Mouse (Mus musculus) retina, postnatal 7 days (tissue): ENCODE data around the gene BC055324.
A peak's percentile ranks its signal among the peaks of the same experiment; 100 is the strongest.

Experiments used
- DNase-seq: peaks from one replicate; pipeline ENCODE4 v3.0.0-alpha.2; 2012; ENCODE audit warnings: low read depth, low spot score

Gene BC055324

DNA sequence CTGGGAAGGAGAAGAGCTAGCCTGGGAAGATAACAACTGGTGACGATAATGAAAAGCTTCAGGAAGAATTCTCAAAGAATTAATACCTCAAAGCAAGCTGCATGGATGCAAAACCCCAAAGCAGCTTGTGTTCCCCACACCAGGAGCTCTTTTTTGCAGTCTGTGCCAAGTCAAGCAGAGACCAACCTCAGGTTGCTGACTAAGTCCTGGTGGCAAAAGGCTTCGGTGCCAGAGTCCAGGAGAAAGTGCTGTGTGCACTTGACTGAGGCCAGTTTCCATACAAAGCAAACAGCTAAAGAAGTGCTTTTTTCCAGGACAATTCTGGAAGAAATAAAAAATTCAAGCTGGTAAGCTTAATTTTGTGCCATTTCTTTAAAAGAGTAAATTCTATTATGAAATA, 41.2 kb downstream of the BC055324 start:
- no peak for DNase-seq

DNA sequence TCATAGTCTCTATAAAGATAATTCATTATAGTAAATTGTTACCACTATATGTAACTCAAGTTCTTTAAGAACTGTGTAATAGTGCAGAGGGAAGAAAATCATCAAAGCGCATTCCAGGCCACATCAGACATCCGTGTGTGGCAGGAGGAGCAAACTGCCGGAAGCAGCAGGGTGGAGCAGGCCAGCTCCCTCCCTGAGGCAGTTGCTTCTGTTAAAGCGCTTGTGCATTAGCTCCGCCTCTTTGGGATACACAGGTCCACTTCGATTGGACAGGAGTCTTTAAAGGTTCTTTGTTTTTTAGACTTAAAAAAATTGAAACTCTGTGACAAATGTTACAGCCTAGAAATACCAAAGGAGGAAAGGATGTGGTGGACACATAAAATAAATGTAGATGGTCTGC, 52.5 kb downstream of the BC055324 start:
- DNase-seq = no peak

DNA sequence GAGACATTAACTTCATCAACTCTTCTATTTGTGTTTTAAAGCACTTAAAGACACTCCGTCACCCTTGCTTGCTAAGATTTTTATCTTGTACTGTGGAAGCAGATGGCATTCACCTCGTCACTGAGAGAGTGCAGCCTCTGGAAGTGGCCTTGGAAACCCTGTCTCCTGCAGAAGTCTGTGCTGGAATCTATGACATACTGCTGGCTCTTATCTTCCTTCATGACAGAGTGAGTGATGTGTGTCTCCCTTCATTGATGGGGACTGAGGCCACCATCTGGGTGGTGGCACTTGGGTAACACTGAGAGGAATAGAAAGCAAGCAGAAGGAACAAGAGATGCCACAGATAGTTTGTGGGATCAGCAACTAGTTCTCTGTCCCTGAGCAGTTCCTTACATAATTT, 60.0 kb downstream of the BC055324 start:
- DNase-seq = no peak

DNA sequence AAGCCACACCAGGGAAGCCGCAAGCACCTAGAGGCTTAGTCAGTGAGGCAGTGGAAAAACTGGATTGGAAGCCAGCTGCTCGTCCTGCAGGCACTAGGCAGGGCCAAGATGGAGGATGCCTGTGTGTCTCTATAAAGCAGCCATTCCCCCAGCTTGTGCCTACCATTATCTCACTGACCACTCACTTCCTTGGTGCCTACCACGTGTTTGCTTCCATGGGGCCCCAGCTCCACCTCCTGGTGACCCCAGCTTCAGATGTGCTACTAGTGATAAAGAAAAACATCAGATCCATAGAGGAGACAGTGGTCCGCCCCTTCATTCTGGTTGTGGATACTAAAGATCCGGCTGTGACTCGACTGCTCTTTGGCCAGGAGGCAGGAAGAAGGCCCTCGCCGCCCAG, 62.8 kb downstream of the BC055324 start:
- no peak for DNase-seq

DNA sequence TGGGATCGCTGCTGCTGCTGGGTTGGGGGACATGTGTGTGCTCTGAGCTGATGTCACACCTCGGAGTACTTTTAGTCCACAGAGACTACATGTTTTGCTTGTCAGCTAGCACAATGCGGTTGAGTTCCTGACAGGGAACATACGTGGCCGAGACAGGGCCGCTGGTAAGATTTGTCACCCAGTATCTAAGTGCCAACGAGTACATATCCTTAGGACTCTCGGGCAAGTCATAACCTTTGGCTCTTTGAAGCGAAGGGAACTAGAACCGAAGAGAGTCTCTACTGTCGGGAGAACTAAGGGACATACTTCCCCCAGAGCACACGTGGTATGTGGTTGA, 64.2 kb downstream of the BC055324 start:
- no peak for DNase-seq

DNA sequence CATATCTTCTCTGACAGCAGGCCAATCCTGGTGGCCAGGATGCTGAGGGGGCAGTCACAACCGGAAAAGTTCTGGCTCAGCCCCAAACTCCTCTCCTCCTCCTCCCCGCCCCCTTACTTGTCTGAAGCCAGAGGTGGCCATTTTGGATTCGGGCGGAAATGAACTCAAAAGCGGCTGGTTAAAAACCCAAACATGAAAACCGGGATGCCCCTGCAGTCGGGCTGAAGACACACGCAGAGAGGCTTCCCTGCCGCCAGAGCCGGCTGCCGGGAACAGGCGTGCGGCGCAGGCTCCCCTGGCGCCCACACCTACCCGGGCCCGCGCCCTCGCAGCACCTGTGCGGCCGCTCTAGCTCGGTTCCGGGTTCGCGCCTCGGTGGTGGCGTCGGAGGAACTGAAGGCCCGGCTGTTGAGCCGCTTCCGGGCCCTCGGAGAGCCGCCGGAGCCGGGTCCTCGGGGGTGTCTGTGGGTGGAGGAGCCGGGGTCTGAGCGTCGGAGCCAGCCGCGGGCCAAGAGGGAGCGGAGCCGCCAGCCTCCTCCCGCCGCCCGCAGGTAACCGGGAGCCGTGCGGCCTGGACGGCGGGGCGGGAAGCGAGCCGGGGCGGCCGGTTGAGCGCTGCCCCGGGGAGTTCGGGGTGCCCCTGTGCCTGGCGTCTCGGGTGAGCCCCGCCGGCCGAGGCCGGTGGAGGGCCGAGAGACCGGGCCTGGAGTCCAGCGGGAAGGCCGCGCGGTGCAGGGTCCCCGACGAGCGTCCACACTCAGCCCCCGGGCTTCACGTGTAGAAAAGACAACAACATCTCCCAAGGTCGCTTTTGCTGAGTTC, 64.7 kb downstream of the BC055324 start:
- peak; percentile 91 for DNase-seq

DNA sequence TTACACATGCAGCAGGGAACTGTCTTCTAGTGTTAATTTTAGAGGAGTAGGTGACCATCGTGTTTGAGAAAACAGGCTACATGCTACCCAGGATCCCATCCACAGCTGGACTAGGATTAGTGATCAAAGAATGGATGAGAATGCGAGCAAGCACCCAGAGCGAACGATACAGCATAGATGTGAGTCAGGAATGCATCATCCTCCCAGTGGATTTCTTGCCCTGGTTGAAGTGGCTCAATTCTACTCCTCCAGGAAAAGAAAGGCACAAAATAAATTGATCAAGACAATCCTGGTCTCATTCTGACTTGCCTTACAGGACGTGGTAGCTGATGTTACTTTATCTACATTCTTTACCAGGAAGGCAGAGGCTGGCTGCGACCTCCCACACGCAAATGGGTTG, 65.8 kb downstream of the BC055324 start, which contains the start of gene Scyl3:
Gene Scyl3, plus strand, starts transcription at position 255 of the 400 bp plus-strand sequence.
- no peak for DNase-seq

DNA sequence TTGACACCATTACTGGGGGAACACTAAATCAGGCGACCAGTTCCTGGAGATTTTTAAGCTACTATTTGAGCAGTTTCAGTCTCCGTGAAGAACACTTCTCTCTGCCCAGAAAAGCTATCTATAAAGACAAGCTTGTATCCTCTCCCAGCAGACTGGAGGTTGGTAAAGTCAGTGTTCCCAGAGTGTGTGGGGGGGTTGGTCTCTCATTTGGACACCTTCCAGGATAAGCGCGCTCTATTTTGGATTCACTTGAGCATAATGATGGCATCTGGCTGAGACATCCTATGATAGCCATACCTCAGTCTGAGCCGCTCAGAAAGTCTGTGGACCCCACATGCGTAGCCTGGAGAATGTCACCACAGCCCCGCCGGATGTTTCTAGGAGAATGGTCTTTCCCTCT, 70.5 kb downstream of the BC055324 start:
- no peak for DNase-seq

DNA sequence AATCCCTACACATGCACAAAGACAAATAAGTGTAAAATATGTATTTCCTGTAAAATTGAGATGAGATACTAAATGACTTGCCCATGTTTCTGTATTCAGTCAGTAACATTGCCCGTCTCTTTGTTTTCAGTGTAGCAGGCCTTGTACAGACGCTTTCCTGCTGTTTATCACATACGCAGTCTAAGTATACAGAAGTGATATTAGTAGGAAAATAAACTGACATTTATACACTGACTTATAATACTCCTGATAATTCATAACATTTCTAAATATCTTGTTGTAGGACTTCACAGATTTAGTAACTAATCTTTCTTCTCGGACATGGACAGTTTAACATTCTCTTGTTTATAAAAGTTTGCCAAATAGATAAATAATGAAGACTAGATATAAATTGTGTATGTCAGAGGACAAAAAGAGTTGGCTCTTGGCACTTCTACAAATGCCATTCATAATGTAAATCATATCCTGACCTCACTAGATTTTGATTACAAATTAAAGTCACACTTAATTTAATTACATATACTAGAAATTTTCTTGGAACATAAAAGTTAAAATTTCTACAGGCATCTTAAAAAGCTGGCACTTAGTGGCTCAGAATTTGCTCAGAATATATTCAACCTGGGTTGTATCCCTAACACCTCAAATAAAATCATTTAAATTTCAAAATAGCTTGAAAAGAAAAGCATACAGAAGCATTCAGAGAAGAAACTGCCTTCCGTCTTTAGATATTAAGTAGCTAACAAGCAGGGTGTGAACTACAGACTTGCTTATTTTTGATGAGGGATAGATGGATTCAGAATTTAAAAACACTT, 77.0 kb downstream of the BC055324 start:
- DNase-seq = no peak

DNA sequence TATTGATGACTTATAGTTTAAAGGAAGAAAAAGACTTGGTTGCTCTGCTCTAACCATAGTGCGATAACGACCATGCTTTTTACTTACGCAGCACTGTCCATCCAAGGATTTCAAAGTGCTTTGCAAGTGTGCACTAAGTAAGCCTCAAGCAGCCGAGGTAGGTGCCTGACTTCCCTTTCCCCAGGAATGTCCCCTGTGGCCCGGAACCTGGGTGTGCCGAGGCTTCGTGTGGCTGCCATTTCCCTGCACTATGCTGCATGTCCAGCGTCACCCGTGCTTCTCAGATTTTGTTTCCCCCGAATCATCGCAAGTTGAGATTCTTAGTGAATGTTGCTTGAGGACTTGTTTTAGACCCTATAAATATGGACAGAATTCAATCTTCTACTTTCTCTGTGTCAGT, 82.6 kb downstream of the BC055324 start:
- DNase-seq = no peak

DNA sequence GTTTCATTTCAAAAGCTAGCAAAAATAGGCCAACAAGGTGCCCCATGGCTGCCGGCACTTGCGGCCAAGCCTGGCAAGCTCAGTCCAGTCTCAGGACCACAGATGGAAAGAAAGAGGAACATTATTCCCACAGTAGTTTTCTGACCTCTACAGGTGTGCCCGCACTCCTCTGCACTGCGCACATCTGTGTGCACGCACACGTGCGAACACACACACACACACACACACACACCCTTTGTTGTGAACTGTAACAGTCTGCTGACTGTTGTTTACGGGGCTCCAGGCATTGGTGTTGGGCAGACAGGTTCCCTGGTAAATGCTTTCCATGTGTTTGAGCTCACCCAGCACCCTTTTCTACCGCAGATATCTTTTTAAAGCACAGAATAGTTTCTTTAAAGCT, 83.8 kb downstream of the BC055324 start:
- DNase-seq = no peak

DNA sequence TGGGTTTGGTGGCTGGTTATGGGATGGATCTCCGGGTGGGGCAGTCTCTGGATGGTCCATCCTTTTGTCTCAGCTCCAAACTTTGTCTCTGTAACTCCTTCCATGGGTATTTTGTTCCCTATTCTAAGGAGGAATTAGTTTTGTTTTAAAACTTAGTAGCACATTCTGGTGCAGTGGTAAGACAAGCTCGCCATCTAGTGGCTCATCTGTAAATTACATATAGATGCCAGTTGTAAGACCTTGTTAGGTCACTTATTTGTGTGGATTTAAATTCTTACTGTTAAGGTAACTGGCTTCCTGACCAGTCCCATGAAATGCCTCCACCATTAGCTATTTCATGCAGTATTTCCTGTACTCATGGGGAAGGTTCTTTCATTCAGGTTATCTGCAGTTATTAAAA, 84.3 kb downstream of the BC055324 start:
- DNase-seq = peak; percentile 24

DNA sequence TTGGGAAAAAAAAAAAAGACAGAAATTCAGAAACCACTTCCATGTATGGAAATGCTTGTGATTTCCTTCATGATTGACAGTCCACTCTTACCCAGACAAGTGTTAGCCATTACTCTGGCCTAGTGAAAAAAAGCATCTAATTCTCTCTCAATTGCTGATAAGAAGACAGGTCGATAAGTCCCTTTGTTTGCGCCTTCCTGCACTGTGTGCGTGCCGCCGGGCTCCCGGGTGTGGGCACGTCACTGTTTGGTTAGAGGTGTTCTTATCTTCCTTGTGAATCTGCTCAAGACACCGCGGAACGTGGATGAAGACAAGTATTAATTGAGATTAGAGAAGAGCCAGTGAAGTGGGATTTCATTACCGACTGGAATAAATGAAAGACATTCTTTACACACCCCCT, 86.2 kb downstream of the BC055324 start:
- DNase-seq = no peak

DNA sequence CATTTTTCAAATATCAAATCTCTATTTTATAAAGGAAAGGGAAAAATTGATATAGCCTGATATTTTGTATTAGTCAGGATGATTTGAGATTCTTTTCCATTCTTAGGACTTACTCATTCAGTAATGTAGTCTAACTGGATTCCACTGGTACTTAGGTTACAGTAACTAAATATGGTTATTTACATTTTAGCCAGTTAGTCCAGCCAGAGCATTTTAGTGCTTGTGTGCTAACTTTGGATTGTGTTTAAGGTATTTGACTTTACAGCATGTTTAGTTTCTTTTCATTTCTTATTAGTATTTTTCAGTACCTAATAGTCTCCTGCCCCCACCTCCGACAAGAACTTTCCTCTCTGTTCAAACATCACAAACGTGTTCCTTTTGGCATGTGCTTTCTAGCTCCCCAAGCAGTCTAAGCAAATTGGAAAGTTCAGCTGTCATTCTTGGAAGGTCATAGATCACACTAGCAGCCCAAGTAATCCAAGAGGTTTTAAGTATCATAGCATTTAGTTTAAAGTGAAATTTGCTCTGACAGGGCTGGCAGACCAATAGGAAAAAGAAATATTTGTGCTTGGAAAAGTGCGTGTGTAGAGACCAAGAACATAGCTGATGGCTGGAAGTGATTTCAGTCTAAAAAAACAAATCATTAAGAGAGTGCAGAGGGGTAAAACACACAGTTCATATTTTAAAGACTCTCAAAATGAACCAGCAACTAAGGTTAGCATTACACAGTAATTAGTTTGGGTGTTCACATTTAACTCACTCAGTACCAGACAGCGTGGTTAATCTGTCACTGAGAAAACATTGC, 87.4 kb downstream of the BC055324 start:
- DNase-seq = no peak

DNA sequence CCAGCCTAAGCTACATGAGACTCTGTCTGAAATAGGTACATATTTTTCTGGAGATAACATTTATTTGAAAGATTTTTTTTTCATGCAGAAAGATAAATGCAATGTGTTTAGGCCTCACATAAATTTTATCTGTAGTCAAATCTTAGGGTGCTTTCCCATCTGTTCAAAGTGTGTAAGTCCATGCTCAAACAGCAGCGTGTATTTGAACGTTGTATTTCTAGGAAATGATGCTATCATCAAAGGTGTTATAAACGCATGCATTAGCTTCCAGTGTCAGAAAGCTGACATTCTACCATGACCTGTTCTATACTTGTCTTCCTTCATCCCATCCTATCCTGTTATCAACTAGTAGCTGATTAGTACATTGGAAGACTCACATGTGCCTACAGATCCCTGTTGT, 91.2 kb downstream of the BC055324 start:
- no peak for DNase-seq

DNA sequence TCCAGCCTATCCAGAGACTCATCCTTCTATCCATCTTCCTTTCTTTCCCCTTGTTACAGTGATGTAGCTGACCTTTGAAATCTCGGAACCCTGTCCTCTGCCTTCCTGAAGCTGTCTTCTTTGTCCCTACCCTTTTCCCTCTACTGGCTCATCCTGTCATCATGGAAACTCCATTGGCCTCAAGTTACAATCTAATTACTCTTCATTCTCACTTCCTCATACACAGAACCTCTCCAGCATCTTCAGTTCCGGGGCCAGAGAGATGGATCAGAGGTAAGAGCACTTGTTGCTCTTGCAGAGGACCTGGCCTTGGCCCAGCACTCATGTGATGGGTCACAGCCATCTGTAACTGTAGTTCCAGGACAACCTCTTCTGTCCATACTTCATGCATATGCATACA, 94.4 kb downstream of the BC055324 start:
- no peak for DNase-seq

DNA sequence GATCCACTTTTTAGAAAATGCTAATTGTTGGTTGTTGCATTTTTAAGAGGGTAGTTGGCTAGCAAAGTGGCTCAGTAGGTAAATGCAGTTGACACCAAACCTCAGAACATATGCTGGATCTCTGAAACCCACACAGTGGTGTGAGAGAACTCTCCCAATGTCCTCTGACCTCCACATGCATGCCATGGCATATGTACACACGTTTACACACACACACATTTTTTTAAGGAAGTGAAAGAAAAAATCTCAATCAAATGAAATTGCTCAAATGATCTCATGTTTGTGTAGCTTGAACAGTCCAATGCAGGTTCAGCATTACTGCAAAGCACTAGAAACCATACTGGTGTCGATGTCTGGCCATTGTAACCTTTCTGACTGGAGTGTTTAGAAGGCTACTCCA, 95.0 kb downstream of the BC055324 start:
- no peak for DNase-seq

DNA sequence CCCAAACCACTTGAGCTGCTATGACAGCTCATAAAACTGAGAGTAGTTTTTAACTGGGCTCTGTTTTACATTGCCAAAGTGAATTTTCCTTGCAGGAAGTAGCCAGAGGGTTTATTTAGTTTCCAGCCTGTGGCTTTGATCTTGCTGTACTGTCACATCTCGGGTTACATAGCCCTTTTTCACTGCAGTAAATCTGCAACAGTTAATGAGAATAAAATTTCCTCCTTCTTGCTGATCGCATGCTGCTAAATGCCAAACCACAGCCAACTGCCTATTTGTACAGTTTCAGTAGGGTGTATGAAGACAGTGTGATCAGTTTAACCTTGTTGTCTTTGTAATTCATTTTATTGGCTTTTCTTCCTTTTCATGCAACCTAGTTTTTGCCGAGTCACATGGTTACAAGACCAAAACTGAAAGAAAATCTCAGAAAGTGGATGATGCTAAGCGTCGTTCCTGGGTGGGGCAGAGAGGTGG, 96.3 kb downstream of the BC055324 start:
- DNase-seq = no peak
